Mouse (Mus musculus): ENCODE results near the gene Nop10. TPM values are rescaled to one million over a fixed set of nuclear protein-coding genes. Genes with fewer than 3 reads are reported as not detected.
A peak's percentile ranks its signal among the peaks of the same experiment; 100 is the strongest.

Gene Nop10
- polyA plus RNA-seq, 2 experiments, result 93.1 to 166 TPM

DNA sequence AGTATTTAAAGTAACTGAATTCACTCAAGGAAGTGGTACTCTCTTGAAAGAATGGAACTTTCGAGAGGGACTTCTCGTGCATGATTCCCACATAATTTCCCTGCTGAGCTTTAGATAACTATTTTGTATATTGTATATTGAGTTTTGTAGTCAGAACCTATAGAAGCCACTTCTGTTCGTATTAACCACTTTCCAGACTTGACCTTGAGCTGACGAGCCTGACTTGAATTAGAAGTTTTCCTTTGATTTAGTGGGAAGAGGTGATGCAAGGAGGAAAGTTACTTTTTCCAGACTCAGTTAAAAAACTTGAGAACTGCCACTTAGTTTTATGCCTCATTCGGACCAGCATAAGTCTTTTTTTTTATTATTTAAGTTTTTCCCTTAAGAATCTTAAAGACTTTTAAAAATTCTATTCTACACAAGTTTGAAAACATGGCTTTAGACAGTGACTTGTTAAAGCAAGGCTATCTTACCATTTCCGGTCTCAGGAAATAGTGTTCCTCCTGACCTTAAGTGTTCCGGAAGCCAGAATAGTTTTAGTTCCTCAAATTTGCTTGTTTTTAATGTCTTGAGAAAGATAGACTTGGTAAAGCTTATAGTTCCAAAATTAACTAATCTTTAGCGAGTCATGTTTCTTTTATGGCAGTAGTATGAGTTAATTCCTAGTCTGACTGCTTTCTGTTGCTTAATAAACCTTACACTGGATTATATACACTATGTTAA, 6.0 kb downstream of the Nop10 start:
- DNase-seq (ENCODE audit: low read depth in 3 of 3, low spot score in 3 of 3), result no peak
- H3K4me3 ChIP-seq (ENCODE audit: insufficient read depth in 1 of 2, low read depth in 2 of 2, low read length in 2 of 2), result peak overlapping the region; percentile 26 to 74; a peak in 3 of 4 replicates
- no peaks in the 10 kb centered on the region for H3K27me3 ChIP-seq (ENCODE audit: control insufficient read depth, insufficient read depth, low read length)
- H3K4me2 ChIP-seq (ENCODE audit: low read depth), result peak overlapping the region; percentile 95
- peaks cover 10 to 26% of the 10 kb centered on the region in 2 experiments; a peak in 3 of 4 replicates for H3K4me1 ChIP-seq (replicated peaks; ENCODE audit: control insufficient read depth in 2 of 2, insufficient read depth in 2 of 2, low read length in 1 of 2)
- H3K9ac ChIP-seq (replicated peaks), result peak overlapping the region; percentile 85
- H3K27ac ChIP-seq, result no peak overlapping the region
- no peak for TF ChIP-seq CTCF (IDR thresholded peaks at IDR 0.05; ENCODE audit: low read depth)
- no peak for TF ChIP-seq EP300 (IDR thresholded peaks at IDR 0.05; ENCODE audit: low read depth)
- H3K9me3 ChIP-seq (ENCODE audit: control insufficient read depth, low read length), result no peaks in the 10 kb centered on the region
- H3K36me3 ChIP-seq (replicated peaks; ENCODE audit: control insufficient read depth, insufficient read depth, low read depth), result no peaks in the 10 kb centered on the region
- WGBS (ENCODE audit: insufficient replicate concordance), result 18% methylated on average over 8 of the region's 8 CpGs
- no peak for ATAC-seq (ENCODE audit: insufficient read depth)

DNA sequence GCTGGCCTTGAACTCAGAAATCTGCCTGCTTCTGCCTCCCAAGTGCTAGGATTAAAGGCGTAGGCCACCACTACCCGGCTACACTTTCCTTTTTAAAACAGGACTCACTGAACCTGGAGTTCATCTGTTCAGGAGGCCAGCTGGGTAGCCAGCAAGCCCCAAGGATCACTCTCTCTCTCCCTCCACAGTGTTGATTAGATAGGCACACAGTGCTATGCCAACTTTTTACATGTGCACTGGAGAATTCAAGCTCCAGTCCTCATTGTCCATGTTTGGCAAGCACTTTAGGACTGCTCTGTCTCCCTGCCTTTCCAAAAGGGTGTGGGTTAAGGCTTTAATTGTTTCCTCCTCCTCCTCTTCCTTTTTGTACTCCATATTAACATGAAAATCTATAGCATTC, 8.3 kb downstream of the Nop10 start:
- H3K27me3 ChIP-seq (ENCODE audit: control insufficient read depth, insufficient read depth, low read length), result no peaks in the 10 kb centered on the region
- no peaks in the 10 kb centered on the region for H3K36me3 ChIP-seq (replicated peaks; ENCODE audit: control insufficient read depth, insufficient read depth, low read depth)
- H3K9me3 ChIP-seq (ENCODE audit: control insufficient read depth, low read length), result no peaks in the 10 kb centered on the region
- no peak for DNase-seq (ENCODE audit: low read depth in 3 of 3, low spot score in 3 of 3)
- 69% methylated on average over 2 of the region's 2 CpGs for WGBS (ENCODE audit: insufficient replicate concordance)
- H3K9ac ChIP-seq (replicated peaks), result no peak overlapping the region
- no peak overlapping the region for H3K27ac ChIP-seq
- TF ChIP-seq CTCF (IDR thresholded peaks at IDR 0.05; ENCODE audit: low read depth), result no peak
- no peak for TF ChIP-seq EP300 (IDR thresholded peaks at IDR 0.05; ENCODE audit: low read depth)
- H3K4me3 ChIP-seq (ENCODE audit: insufficient read depth in 1 of 2, low read depth in 2 of 2, low read length in 2 of 2), result no peak overlapping the region
- ATAC-seq (ENCODE audit: insufficient read depth), result no peak
- peaks cover 1 to 24% of the 10 kb centered on the region in 2 experiments; a peak in 3 of 4 replicates for H3K4me1 ChIP-seq (replicated peaks; ENCODE audit: control insufficient read depth in 2 of 2, insufficient read depth in 2 of 2, low read length in 1 of 2)
- no peak overlapping the region for H3K4me2 ChIP-seq (ENCODE audit: low read depth)

DNA sequence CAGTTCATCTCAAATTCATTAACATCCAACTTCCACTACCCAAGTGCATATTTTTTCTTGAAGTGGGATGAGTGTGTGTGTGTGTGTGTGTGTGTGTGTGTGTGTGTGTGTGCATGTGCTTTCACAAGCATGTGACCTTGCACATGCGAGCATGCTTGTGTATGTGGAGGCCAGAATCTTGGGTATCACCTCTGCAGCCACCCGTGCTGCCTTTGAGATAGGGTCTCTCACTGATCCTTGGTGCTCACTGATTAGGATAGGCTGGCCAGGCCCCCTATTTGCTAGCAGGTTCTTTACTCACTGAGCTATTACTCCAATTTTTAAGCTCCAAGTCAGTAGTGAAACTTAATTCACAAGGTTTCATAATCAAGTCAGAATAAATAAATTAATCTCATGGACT, 11.2 kb downstream of the Nop10 start:
- H3K27ac ChIP-seq, result no peak overlapping the region
- WGBS (ENCODE audit: insufficient replicate concordance), result 15% methylated on average over 2 of the region's 2 CpGs
- no peaks in the 10 kb centered on the region for H3K9me3 ChIP-seq (ENCODE audit: control insufficient read depth, low read length)
- TF ChIP-seq EP300 (IDR thresholded peaks at IDR 0.05; ENCODE audit: low read depth), result peak; percentile 54; the same call in 1 of the 2 replicates
- TF ChIP-seq CTCF (IDR thresholded peaks at IDR 0.05; ENCODE audit: low read depth), result no peak
- H3K9ac ChIP-seq (replicated peaks), result no peak overlapping the region
- no peak overlapping the region for H3K4me3 ChIP-seq (ENCODE audit: insufficient read depth in 1 of 2, low read depth in 2 of 2, low read length in 2 of 2)
- peak; percentile 79 for ATAC-seq (ENCODE audit: insufficient read depth)
- H3K4me1 ChIP-seq (replicated peaks; ENCODE audit: control insufficient read depth in 2 of 2, insufficient read depth in 2 of 2, low read length in 1 of 2), result peaks cover 0 to 16% of the 10 kb centered on the region in 2 experiments; a peak in 3 of 4 replicates
- H3K27me3 ChIP-seq (ENCODE audit: control insufficient read depth, insufficient read depth, low read length), result no peaks in the 10 kb centered on the region
- no peak for DNase-seq (ENCODE audit: low read depth in 3 of 3, low spot score in 3 of 3)
- H3K36me3 ChIP-seq (replicated peaks; ENCODE audit: control insufficient read depth, insufficient read depth, low read depth), result no peaks in the 10 kb centered on the region
- H3K4me2 ChIP-seq (ENCODE audit: low read depth), result no peak overlapping the region

DNA sequence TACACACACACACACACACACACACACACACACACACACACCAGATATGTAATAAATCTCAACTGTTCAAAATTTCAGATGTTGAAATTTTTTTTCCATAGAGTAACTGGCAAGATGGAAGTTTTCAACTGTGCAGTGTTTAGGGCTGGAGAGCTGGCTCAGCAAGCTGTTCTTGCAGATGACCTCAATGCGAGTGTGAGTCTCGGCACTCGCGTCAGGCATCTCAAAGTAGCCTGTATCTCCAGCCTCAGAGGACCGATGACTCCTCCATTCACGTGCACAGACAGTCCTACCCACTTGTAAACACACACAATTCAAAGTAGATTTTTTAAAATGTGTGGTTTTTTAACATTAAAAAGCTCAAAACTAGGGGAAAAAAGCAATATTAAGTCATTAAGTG, 11.7 kb downstream of the Nop10 start:
- WGBS (ENCODE audit: insufficient replicate concordance), result 82% methylated on average over 6 of the region's 6 CpGs
- ATAC-seq (ENCODE audit: insufficient read depth), result no peak
- no peak overlapping the region for H3K4me2 ChIP-seq (ENCODE audit: low read depth)
- DNase-seq (ENCODE audit: low read depth in 3 of 3, low spot score in 3 of 3), result no peak
- TF ChIP-seq CTCF (IDR thresholded peaks at IDR 0.05; ENCODE audit: low read depth), result no peak
- no peak for TF ChIP-seq EP300 (IDR thresholded peaks at IDR 0.05; ENCODE audit: low read depth)
- no peak overlapping the region for H3K4me3 ChIP-seq (ENCODE audit: insufficient read depth in 1 of 2, low read depth in 2 of 2, low read length in 2 of 2)
- H3K9me3 ChIP-seq (ENCODE audit: control insufficient read depth, low read length), result no peaks in the 10 kb centered on the region
- H3K4me1 ChIP-seq (replicated peaks; ENCODE audit: control insufficient read depth in 2 of 2, insufficient read depth in 2 of 2, low read length in 1 of 2), result peaks cover 0 to 14% of the 10 kb centered on the region in 2 experiments; a peak in 2 of 4 replicates
- no peak overlapping the region for H3K27ac ChIP-seq
- no peaks in the 10 kb centered on the region for H3K27me3 ChIP-seq (ENCODE audit: control insufficient read depth, insufficient read depth, low read length)
- no peaks in the 10 kb centered on the region for H3K36me3 ChIP-seq (replicated peaks; ENCODE audit: control insufficient read depth, insufficient read depth, low read depth)
- H3K9ac ChIP-seq (replicated peaks), result no peak overlapping the region

DNA sequence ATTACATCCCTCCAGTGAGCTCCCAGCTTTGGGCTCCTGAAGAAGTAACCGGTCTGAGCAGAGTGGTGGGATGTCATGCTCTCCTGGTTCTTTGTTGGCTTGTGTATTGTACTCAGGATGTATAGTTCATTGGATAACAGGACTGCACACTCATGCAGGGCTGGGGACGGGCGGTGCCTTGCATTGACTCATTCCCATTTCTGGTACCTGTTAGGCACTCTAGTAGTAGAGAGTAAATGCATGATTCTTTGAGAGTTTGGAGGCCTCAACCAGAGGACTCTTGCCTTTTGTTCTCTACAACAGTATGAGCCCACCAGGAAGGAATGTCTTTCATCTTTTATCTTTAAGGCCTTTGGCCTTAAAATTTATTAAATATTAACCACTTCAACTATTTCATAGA, 15.1 kb downstream of the Nop10 start:
- DNase-seq (ENCODE audit: low read depth in 3 of 3, low spot score in 3 of 3), result no peak
- no peak overlapping the region for H3K27ac ChIP-seq
- H3K9ac ChIP-seq (replicated peaks), result no peak overlapping the region
- H3K27me3 ChIP-seq (ENCODE audit: control insufficient read depth, insufficient read depth, low read length), result no peaks in the 10 kb centered on the region
- H3K4me1 ChIP-seq (replicated peaks; ENCODE audit: control insufficient read depth in 2 of 2, insufficient read depth in 2 of 2, low read length in 1 of 2), result peaks cover 0 to 11% of the 10 kb centered on the region in 2 experiments; a peak in 2 of 4 replicates
- H3K4me3 ChIP-seq (ENCODE audit: insufficient read depth in 1 of 2, low read depth in 2 of 2, low read length in 2 of 2), result no peak overlapping the region
- H3K36me3 ChIP-seq (replicated peaks; ENCODE audit: control insufficient read depth, insufficient read depth, low read depth), result no peaks in the 10 kb centered on the region
- no peak for TF ChIP-seq CTCF (IDR thresholded peaks at IDR 0.05; ENCODE audit: low read depth)
- ATAC-seq (ENCODE audit: insufficient read depth), result no peak
- H3K9me3 ChIP-seq (ENCODE audit: control insufficient read depth, low read length), result no peaks in the 10 kb centered on the region
- WGBS (ENCODE audit: insufficient replicate concordance), result 85% methylated on average over 3 of the region's 3 CpGs
- H3K4me2 ChIP-seq (ENCODE audit: low read depth), result no peak overlapping the region
